Mouse (Mus musculus) T-helper 17 cell (primary cell): ENCODE measurements around the gene Gm20388.

Source experiments
- in situ Hi-C, 2 experiments: fragments of 300-600 bp; cut with MboI, MseI; formaldehyde crosslinking; loops; 1 replicate in 1 of 2; 2 replicates in 1 of 2; pipeline ENCODE4 v1.15.1; 2025; ENCODE audit warnings: high pct_unique_total_duplicates in 2 of 2

Gene Gm20388

DNA sequence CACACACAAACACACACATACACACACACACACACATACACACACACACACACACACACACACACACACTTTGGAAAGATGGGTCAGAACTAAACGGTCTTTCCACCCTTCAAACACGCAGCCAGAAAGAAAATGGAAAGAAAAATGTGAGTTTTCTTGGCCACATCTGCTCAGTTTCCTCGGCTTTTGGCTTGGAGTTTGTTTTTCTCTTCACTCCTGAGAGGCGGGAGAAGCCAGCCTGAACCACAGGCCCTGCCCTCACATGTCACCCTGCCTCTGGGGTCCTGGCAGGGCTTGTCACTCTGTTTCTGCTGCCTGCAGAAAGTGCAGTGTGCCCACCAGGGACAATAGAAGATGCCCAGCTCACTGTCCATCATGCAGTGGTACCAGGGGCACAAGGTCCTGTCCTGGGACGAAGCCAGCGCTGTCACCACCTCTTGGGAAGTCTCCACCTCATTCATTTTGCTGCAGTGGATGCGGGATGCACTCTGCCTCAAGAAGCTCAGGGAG lies 2189.1 kb downstream of the Gm20388 start:
- in situ Hi-C loops: loop anchor here in 1 of 2 experiments (25.0 kb wide), 1 partner anchor 1588 kb away; no protein-coding TSS in a partner anchor

GRCm38 (mm10) chr8:122101816-122102215 lies 2191.2 kb downstream of the Gm20388 start:
- in situ Hi-C loops: no loop called here

- in situ Hi-C loops: no loop called here
These were observed 2191.6 kb downstream of the Gm20388 start for GRCm38 (mm10) chr8:122102286-122102685.

DNA sequence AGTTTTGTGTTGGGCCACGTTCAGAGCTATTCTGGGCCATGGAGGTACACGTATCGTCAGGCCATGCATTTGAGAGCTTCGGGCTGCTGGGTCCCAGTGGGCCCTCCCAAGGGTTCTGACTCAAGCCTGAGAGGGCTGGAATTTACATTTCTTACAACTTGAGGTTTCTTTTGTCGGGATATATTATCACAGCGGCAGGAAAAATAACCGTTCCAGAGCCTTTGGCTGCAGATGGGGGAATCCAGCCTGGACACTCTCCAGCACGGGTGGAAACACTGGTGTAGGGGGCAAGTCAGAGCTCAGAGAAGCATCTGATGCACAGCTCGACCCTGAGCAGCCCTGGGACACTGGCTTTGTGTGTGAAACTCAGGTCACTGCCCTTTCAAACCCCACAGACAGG lies 2192.6 kb downstream of the Gm20388 start:
- in situ Hi-C loops: no loop called here

- in situ Hi-C loops: no loop called here
These were observed 2194.0 kb downstream of the Gm20388 start for GRCm38 (mm10) chr8:122104658-122105057.

DNA sequence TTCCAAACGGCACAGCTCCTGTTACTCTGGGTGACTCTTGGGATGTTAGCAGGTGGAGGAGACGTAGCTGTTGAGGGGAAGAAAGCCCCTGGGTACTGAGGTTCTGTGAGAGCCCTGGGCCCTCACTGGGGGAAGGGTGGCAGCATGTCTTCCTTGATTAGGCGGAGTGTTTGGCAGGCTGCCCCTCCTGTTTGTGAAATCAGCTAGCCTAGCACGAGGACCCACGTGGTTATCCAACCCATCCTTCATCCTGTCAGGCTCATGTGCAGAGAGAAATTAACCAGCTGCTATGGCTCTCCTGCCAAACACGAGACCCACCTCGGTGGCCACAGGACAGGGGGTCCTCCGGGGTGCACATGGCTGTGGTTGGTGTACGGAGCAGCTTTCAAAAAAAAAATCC lies 2195.6 kb downstream of the Gm20388 start:
- in situ Hi-C loops: no loop called here

DNA sequence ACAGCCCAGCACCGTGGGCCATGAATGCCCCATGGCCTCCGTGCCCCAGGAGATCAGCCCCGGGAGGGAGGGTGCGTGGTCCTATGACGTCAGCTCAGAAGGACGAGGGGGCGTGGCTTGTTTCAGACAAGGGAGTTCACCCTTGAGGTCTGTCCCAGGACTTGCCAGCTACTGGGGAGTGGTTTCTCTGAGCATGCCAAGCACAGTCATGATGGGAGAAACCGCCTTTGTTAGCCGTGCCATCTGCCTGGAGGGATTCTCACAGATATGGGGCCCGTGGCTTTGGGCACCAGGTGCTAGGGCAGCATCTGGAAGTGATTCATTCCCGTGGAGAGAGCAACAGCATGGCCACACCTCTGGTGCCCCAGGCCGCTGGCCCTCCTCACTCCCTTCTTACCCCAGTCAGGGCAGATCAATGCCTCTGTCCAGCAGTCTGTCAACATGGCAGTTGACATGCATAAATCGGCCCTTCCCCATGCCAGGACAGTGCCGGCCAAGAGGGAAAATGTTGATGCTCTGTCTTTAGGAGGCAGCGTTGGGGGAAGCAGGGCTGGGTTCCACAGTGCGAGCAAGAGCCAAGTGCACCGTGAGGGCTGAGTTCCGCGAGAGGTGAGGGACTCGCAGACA lies 2199.7 kb downstream of the Gm20388 start:
- in situ Hi-C loops: no loop called here

DNA sequence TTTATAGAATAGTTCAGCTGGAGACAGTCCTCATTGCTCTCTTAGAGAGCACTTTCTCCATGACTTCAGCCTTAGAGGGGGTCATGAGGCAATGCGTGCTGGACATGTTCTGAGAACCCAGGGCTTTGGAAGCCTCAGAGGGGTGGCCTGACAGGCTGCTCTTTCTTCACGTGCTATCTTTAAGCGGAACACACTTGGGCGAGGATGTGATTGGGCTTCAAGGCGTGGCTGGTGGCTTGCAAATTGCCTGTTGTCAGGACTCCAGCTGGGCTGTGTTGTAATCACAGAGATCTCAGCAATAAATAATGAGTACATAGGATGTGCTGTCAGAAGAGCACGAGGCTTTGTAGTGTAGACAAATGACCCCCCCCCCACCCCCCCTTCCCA lies 2200.2 kb downstream of the Gm20388 start:
- in situ Hi-C loops: no loop called here

DNA sequence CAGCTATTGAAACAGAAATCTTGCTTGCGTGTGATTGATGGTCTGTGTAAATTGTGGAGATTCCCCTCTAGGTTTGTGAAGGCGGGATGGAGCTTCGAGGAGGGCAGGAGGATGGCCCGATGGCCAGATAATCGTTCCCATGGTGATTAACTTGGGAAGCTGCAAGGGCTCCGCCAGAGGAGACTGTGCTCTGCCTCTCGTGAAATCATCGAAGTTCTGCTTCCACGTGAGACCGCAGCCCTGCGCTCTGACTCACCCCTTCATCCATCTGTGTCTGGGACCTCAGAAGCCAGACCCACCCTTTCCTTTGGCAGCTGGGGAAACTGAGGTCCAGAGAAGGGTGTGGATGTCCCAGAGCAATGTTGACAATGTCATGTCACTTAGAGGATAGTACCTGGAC lies 2201.1 kb downstream of the Gm20388 start:
- in situ Hi-C loops: no loop called here

DNA sequence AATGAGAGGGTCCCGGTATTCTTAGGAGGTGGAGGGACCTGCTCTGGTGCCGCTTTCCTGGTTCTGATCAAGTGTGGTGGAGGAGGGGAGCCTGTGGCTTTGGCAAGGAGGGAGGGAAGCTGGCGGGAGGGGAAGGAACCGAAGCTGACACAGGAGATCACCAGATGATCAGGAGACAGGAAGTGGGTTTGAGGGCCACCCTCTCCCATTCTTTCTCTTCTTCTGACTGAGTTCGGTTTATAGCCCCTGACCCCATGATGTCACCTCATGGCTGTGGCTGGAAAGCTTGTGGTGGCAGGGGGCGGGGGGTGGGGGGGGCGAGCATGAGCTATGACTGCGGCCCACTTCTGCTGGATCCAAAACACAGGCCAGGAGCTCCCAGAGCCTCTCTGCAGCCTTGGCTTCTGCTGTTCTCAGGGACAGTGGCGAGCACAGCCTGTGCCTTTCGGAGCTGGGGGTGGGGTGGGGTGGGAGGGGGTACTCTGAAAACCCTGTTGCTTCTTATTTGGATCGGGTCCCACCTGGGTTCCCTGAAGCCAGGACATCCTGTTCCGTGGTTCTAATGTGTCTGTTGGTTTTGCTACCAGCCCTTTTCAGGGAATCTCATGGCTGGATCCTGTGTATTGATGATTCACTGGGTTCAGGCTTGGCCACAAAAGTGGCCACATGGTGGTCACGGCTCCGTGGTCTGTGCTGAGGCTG lies 2201.8 kb downstream of the Gm20388 start:
- in situ Hi-C loops: no loop called here

DNA sequence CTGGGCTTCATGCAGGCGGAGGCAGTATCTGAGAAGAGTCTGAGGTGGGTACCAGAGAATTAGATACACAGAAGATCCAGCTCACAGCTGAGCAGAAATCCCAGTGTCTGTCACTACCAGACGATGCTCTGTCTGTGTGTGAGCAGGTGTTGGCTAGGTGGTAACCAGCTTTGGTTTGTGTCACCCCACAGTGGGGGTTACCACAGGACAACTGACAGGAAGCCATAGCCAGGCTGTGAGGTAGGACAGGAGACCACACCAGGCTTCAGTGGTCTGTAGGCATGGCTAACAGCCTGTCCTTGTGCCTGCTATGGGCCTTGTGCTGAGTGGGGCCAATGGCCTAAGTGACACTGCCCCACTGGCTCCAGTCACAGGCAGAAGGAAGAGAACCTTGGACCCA lies 2204.2 kb downstream of the Gm20388 start:
- in situ Hi-C loops: no loop called here

- in situ Hi-C loops: no loop called here
These were observed 2206.2 kb downstream of the Gm20388 start for GRCm38 (mm10) chr8:122116716-122117357.

GRCm38 (mm10) chr8:122118097-122118496 lies 2207.5 kb downstream of the Gm20388 start:
- in situ Hi-C loops: no loop called here

GRCm38 (mm10) chr8:122118536-122118935 lies 2207.9 kb downstream of the Gm20388 start:
- in situ Hi-C loops: no loop called here

DNA sequence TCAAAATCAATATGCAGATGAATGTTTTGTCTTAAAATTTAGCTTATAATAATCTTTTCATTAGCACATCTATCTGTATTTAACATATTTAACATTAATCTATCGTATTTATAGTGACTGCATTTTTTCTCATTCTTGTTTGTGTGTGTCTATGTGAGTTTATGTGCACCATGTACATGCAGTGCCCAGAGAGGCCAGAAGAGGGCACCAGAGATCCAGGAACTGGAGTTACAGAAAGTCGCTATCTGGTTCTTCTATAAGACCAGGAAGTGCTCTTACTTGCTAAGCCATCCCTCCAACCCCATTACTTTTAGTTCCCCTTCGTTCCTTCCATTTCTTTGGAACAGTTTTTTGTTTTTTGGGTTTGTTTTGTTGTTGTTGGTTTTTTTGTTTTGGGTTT lies 2213.7 kb downstream of the Gm20388 start:
- in situ Hi-C loops: no loop called here

- in situ Hi-C loops: no loop called here
These were observed 2216.0 kb downstream of the Gm20388 start for GRCm38 (mm10) chr8:122126659-122127058.

DNA sequence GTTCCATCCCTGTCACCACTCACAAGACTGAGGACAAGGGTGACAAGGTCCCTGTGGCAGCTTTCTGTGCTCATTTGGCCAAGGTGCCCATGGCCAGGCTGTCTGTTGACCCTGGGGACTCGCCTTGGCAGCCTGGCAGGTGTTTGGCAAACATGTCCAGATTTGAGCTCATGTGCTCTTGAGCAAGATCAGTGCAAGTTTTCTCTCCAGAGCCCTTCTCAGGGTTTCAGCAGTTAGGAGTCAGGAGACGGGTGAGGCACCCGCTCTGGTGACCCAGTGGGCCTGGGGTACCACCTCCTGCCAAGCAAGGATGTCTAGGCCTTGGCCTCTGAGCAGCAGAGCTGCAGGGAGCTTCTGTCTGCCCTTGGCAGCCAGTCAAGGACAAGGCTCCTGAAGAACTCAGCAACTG lies 2223.5 kb downstream of the Gm20388 start:
- in situ Hi-C loops: no loop called here

GRCm38 (mm10) chr8:122135494-122135893 lies 2224.9 kb downstream of the Gm20388 start:
- in situ Hi-C loops: no loop called here

DNA sequence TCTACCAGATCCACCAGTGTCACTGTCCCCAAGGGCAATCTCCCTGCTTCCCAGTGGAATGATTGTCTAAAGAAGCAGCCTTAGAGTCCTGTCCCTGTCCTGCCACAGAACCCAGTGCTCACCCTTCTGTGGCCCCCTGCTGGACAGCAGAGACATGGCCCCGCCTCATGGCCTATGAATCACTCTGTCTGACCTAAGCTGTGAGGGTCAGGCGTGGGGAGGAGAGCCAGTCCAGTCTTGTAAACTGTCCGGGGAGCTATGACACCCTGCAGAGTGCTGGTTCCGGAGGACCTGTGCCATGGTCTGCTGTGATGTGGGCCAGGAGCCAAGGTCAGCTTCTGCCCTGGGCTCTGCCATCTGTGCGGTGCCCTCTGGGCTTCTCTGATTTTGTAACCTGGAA lies 2229.1 kb downstream of the Gm20388 start:
- in situ Hi-C loops: no loop called here

DNA sequence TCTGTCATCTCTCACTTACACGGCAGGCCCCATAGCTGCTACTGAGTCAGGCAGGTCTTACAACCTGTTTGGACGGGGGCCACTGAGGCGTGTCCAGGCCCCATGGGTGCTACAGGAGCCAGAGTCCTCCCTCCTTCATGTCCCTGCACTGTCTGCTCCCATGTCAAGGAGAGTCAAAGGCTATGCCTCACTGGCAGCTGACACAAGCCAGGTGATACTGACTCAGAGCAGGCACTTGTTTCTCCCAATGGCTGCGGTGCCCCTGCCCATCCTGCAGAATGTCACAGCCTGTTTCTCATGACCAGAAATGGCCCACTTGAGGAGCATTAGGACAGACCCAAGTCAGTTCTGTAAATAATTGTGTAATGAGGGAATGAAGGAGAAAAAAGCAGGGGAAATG lies 2229.8 kb downstream of the Gm20388 start:
- in situ Hi-C loops: no loop called here

DNA sequence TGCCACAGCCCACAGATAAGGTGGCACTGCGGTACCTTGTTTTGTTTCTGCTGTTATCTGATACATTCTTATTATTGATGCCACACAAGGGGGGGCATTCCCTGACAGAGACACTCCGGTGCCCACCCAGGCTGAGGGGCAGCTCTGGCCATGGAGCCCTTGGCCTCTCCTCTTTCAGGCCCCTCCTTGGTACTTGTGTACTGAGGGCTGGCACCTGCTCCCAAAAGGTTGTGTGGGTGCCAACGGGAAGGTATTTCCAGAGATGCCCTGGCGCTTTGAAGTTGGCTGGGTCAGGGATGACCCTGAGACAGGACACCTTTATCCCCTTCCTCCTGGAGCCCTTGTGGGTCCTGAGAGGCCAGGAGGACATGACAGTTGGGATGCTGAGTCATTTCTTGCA lies 2231.8 kb downstream of the Gm20388 start:
- in situ Hi-C loops: no loop called here

DNA sequence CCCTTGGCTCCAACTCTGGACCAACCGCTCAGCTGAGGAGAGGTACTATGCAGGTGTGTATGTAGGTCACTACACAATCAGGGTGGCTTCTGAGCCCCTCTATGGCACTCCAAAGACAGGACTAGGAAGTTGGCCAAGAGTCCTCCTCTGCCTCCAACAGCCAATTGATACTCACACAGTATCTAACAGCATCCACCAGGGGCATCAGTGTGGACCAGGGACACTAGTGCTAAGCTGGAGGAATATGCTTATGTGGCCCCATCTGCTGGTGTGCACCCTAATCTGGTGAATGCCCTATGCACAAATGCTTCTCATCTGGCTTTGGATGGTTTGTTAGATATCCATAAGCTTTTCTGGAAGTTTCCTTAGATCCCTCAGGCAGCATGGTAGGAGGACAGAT lies 2232.6 kb downstream of the Gm20388 start:
- in situ Hi-C loops: no loop called here
